ENCODE assay signal across 8 mouse cellular contexts in genomic region chr3:96263558-96264403, GRCm38 (mm10). TPM values are rescaled to one million over a fixed set of nuclear protein-coding genes. Genes with fewer than 3 reads are reported as not detected.
DNase-seq lines count a peak whose midpoint lies in the region; ATAC-seq and TF ChIP-seq lines count a peak whose summit lies in the region.

No protein-coding gene starts in this region.

- no peaks in the 10 kb centered on the region for H3K79me2 ChIP-seq in myocyte (ENCODE audit: control insufficient read depth, insufficient read depth)

- WGBS in forebrain, embryonic 11.5 days, result 7% methylated on average over 27 of the region's 27 CpGs
- WGBS in hindbrain, embryonic 14.5 days, result 4% methylated on average over 27 of the region's 27 CpGs
- WGBS in liver, embryonic 11.5 days, result 10% methylated on average over 27 of the region's 27 CpGs

- H3ac ChIP-seq in myocyte (ENCODE audit: control insufficient read depth, insufficient read length), result peak overlapping the region; percentile 62

- no peaks in the 10 kb centered on the region for H3K36me3 ChIP-seq in forebrain, embryonic 11.5 days (ENCODE audit: control insufficient read depth, insufficient read depth, low read length)
- H3K36me3 ChIP-seq in hindbrain, embryonic 14.5 days (replicated peaks; ENCODE audit: control insufficient read depth, insufficient read depth), result no peaks in the 10 kb centered on the region
- H3K36me3 ChIP-seq in liver, embryonic 11.5 days (ENCODE audit: control insufficient read depth, insufficient read depth, low read length), result no peaks in the 10 kb centered on the region
- H3K36me3 ChIP-seq in myocyte (ENCODE audit: control insufficient read depth, insufficient read depth), result no peaks in the 10 kb centered on the region

- H3K27ac ChIP-seq in forebrain, embryonic 11.5 days (ENCODE audit: low read depth, low read length), result peak overlapping the region; percentile 95
- peak overlapping the region; percentile 97 for H3K27ac ChIP-seq in hindbrain, embryonic 14.5 days
- peak overlapping the region; percentile 100 for H3K27ac ChIP-seq in liver, embryonic 11.5 days (ENCODE audit: low read depth, low read length)

- peak overlapping the region; percentile 58 for H3K4me3 ChIP-seq in forebrain, embryonic 11.5 days (ENCODE audit: low read depth, low read length)
- H3K4me3 ChIP-seq in hindbrain, embryonic 14.5 days (replicated peaks; ENCODE audit: low read length), result peak overlapping the region; percentile 52
- H3K4me3 ChIP-seq in liver, embryonic 11.5 days (ENCODE audit: low read depth, low read length), result peak overlapping the region; percentile 56
- peak overlapping the region; percentile 47 for H3K4me3 ChIP-seq in myocyte

- no peaks in the 10 kb centered on the region for H3K27me3 ChIP-seq in forebrain, embryonic 11.5 days (ENCODE audit: control insufficient read depth, insufficient read depth, low read length)
- H3K27me3 ChIP-seq in hindbrain, embryonic 14.5 days (ENCODE audit: control insufficient read depth, insufficient read depth, low read length), result no peaks in the 10 kb centered on the region
- H3K27me3 ChIP-seq in liver, embryonic 11.5 days (replicated peaks; ENCODE audit: control insufficient read depth, insufficient read depth, low read length), result no peaks in the 10 kb centered on the region
- no peaks in the 10 kb centered on the region for H3K27me3 ChIP-seq in myocyte (ENCODE audit: control insufficient read depth, insufficient read depth, insufficient read length)

- peak; percentile 10 for ATAC-seq in forebrain, embryonic 11.5 days (replicated peaks; ENCODE audit: low FRiP score)
- peak; percentile 38 for ATAC-seq in hindbrain, embryonic 14.5 days (ENCODE audit: low FRiP score)
- 0 out of 2 replicates have a peak, but pooled peaks have one; percentile 24 for ATAC-seq in liver, embryonic 11.5 days (replicated peaks; ENCODE audit: low FRiP score)

- H3K9me3 ChIP-seq in forebrain, embryonic 11.5 days (ENCODE audit: control insufficient read depth, low read length), result no peaks in the 10 kb centered on the region
- H3K9me3 ChIP-seq in hindbrain, embryonic 14.5 days (ENCODE audit: control insufficient read depth, low read length), result no peaks in the 10 kb centered on the region
- H3K9me3 ChIP-seq in liver, embryonic 11.5 days (ENCODE audit: control insufficient read depth, low read length), result no peaks in the 10 kb centered on the region

- DNase-seq in left cerebral cortex, adult 18-20 months (ENCODE audit: low spot score in 2 of 2), result peak; percentile 24 to 56
- DNase-seq in left cerebral cortex, adult 9 months (ENCODE audit: low spot score in 2 of 2), result no peak
- peak; percentile 66 for DNase-seq in adrenal gland, postnatal 10 days
- peak; percentile 67 for DNase-seq in forebrain, embryonic 11.5 days (ENCODE audit: low spot score)
- no peak for DNase-seq in hindbrain, embryonic 14.5 days (ENCODE audit: low spot score)
- peak; percentile 76 for DNase-seq in liver, embryonic 11.5 days (ENCODE audit: low spot score)
- DNase-seq in urinary bladder, postnatal 14 days (ENCODE audit: low spot score), result peak; percentile 62

- TF ChIP-seq POLR2A in myocyte (IDR thresholded peaks at IDR 0.05; ENCODE audit: insufficient read length, low read depth), result no peak

- peak overlapping the region; percentile 73 for H3K9ac ChIP-seq in forebrain, embryonic 11.5 days (ENCODE audit: low read length)
- H3K9ac ChIP-seq in hindbrain, embryonic 14.5 days, result peak overlapping the region; percentile 66
- peak overlapping the region; percentile 93 for H3K9ac ChIP-seq in liver, embryonic 11.5 days (ENCODE audit: low read depth, low read length)

- H3K4me2 ChIP-seq in forebrain, embryonic 11.5 days (ENCODE audit: low read depth, low read length, severe bottlenecking), result peak overlapping the region; percentile 76
- H3K4me2 ChIP-seq in hindbrain, embryonic 14.5 days (replicated peaks), result peak overlapping the region; percentile 77
- peak overlapping the region; percentile 84 for H3K4me2 ChIP-seq in liver, embryonic 11.5 days
- H3K4me2 ChIP-seq in myocyte (ENCODE audit: low read depth), result peak overlapping the region; percentile 85

- peaks cover 12% of the 10 kb centered on the region; the same call in 1 of the 2 replicates for H3K4me1 ChIP-seq in forebrain, embryonic 11.5 days (replicated peaks; ENCODE audit: control insufficient read depth, insufficient read depth, low read length)
- H3K4me1 ChIP-seq in hindbrain, embryonic 14.5 days (replicated peaks; ENCODE audit: control insufficient read depth, insufficient read depth, low read length), result peaks cover 20% of the 10 kb centered on the region
- H3K4me1 ChIP-seq in liver, embryonic 11.5 days (replicated peaks; ENCODE audit: control insufficient read depth, insufficient read depth, low read length), result peaks cover 17% of the 10 kb centered on the region

TF ChIP-seq in myocyte, 11 proteins besides CTCF, POLR2A, EP300 and RAD21:
- TF ChIP-seq E2F4 (IDR thresholded peaks at IDR 0.05; ENCODE audit: insufficient read depth), result no peak
- TF ChIP-seq MYOD1 (IDR thresholded peaks at IDR 0.05; ENCODE audit: control insufficient read depth in 1 of 3, insufficient read length in 2 of 3, low read depth in 2 of 3), result no peak

RNA-seq across cellular contexts. Expression of gene Hist2h4, which starts 0.7 kb away (rescaled TPM):
- total RNA-seq in left cerebral cortex, adult 18-20 months (2021), result 10 to 100 TPM; 36.9 to 40.6 TPM
- 10 to 100 TPM; 71.1 to 77.9 TPM for total RNA-seq in adrenal gland, postnatal 10 days (2021)
- 6.8 and 7.5 TPM in 2 replicates for polyA plus RNA-seq in forebrain, embryonic 11.5 days (2014; fragmentation: Nextera tagmentation; extraction: Ambion mirVana)
- 2.9 and 6.0 TPM in 2 replicates for polyA plus RNA-seq in hindbrain, embryonic 14.5 days (2014; fragmentation: Nextera tagmentation; extraction: Ambion mirVana)
- 3.5 and 5.0 TPM in 2 replicates for polyA plus RNA-seq in liver, embryonic 11.5 days (2014; fragmentation: Nextera tagmentation; extraction: Ambion mirVana)
- 1.1 TPM for polyA plus RNA-seq in myocyte (2012; fragmentation: generic; extraction: Trizol)

RNA-seq across cellular contexts. Expression of gene Hist2h3b, which starts 4.7 kb away (rescaled TPM):
- total RNA-seq in left cerebral cortex, adult 18-20 months (2021), result 10 to 100 TPM; 51.9 to 52.0 TPM
- 100 to 1,000 TPM; 500 to 681 TPM for total RNA-seq in adrenal gland, postnatal 10 days (2021)
- 99.6 and 105 TPM in 2 replicates for polyA plus RNA-seq in forebrain, embryonic 11.5 days (2014; fragmentation: Nextera tagmentation; extraction: Ambion mirVana)
- polyA plus RNA-seq in hindbrain, embryonic 14.5 days (2014; fragmentation: Nextera tagmentation; extraction: Ambion mirVana), result 11.2 and 12.3 TPM in 2 replicates
- polyA plus RNA-seq in liver, embryonic 11.5 days (2014; fragmentation: Nextera tagmentation; extraction: Ambion mirVana), result 45.6 and 60.2 TPM in 2 replicates
- 1.1 TPM for polyA plus RNA-seq in myocyte (2012; fragmentation: generic; extraction: Trizol)

RNA-seq across cellular contexts. Expression of gene Hist2h2bb, which starts 5.8 kb away (rescaled TPM):
- 100 to 1,000 TPM; 210 to 215 TPM for total RNA-seq in left cerebral cortex, adult 18-20 months (2021)
- total RNA-seq in adrenal gland, postnatal 10 days (2021), result 100 to 1,000 TPM; 491 to 635 TPM
- polyA plus RNA-seq in forebrain, embryonic 11.5 days (2014; fragmentation: Nextera tagmentation; extraction: Ambion mirVana), result 24.1 and 28.7 TPM in 2 replicates
- polyA plus RNA-seq in hindbrain, embryonic 14.5 days (2014; fragmentation: Nextera tagmentation; extraction: Ambion mirVana), result 4.1 and 4.7 TPM in 2 replicates
- polyA plus RNA-seq in liver, embryonic 11.5 days (2014; fragmentation: Nextera tagmentation; extraction: Ambion mirVana), result 15.1 and 18.9 TPM in 2 replicates
- 3.7 TPM for polyA plus RNA-seq in myocyte (2012; fragmentation: generic; extraction: Trizol)

RNA-seq across cellular contexts. Expression of gene Hist2h3c1, which starts 17.3 kb away (rescaled TPM):
- not detected for total RNA-seq in left cerebral cortex, adult 18-20 months (2021)
- total RNA-seq in adrenal gland, postnatal 10 days (2021), result under 1 TPM in 1 of 2 experiments, not detected in 1; 0.39 TPM
- 2.3 TPM in 1 of 2 replicates, not detected in the other for polyA plus RNA-seq in forebrain, embryonic 11.5 days (2014; fragmentation: Nextera tagmentation; extraction: Ambion mirVana)
- polyA plus RNA-seq in hindbrain, embryonic 14.5 days (2014; fragmentation: Nextera tagmentation; extraction: Ambion mirVana), result 0.18 and 1.6 TPM in 2 replicates
- polyA plus RNA-seq in liver, embryonic 11.5 days (2014; fragmentation: Nextera tagmentation; extraction: Ambion mirVana), result 0.93 and 1.5 TPM in 2 replicates
- polyA plus RNA-seq in myocyte (2012; fragmentation: generic; extraction: Trizol), result not detected

RNA-seq across cellular contexts. Expression of gene Hist2h2aa1, which starts 18.5 kb away (rescaled TPM):
- total RNA-seq in left cerebral cortex, adult 18-20 months (2021), result 1 to 10 TPM in 1 of 2 experiments, not detected in 1; 2.9 TPM
- 10 to 100 TPM; 27.3 to 37.4 TPM for total RNA-seq in adrenal gland, postnatal 10 days (2021)
- 18.7 and 28.2 TPM in 2 replicates for polyA plus RNA-seq in forebrain, embryonic 11.5 days (2014; fragmentation: Nextera tagmentation; extraction: Ambion mirVana)
- polyA plus RNA-seq in hindbrain, embryonic 14.5 days (2014; fragmentation: Nextera tagmentation; extraction: Ambion mirVana), result 12.0 and 16.6 TPM in 2 replicates
- polyA plus RNA-seq in liver, embryonic 11.5 days (2014; fragmentation: Nextera tagmentation; extraction: Ambion mirVana), result 12.1 and 12.7 TPM in 2 replicates
- polyA plus RNA-seq in myocyte (2012; fragmentation: generic; extraction: Trizol), result not detected

Comparison
In these comparisons a context has a peak if more than half of its experiments do, and no peak if none do; other contexts are left out.
1. DNase-seq: peak in left cerebral cortex, adult 18-20 months (2 of 2), adrenal gland, postnatal 10 days (single experiment), forebrain, embryonic 11.5 days (single experiment), liver, embryonic 11.5 days (single experiment) and urinary bladder, postnatal 14 days (single experiment); none in left cerebral cortex, adult 9 months (0 of 2) and hindbrain, embryonic 14.5 days (single experiment).
2. Peak in every context shown above with its lines, with median percentiles within 50 percentile points of each other: ATAC-seq, H3K27ac ChIP-seq, H3K4me2 ChIP-seq, H3K4me3 ChIP-seq and H3K9ac ChIP-seq.